Mouse (Mus musculus): ENCODE data around the gene Zfp341. TPM values are rescaled to one million over a fixed set of nuclear protein-coding genes. Genes with fewer than 3 reads are reported as not detected.

Zfp341 gene
- polyA plus RNA-seq, 1 experiment from 2014 or later = 0.85 TPM

DNA sequence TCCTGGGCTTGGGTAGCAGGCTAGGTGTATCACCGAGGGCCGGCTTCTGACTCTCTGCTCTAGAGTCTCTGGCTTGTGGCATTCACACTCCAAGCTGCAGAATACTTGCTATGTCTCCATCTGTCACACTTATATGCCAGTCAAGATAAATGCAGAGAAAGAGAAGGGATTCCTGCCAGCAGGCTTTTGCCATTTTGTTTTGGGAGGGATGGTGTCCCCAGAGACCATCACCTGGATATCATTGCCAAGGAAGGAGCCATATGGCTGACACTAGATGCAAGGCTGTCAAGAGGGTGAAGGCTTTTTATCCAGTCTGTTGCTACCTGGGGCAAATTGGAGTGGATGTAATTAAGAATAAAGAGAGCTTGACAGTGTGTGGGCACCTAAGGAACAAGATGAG, 22.7 kb downstream of the Zfp341 start:
- no peak for TF ChIP-seq EP300 (IDR thresholded peaks at IDR 0.05; ENCODE audit: low read depth)
- no peak for TF ChIP-seq CTCF (IDR thresholded peaks at IDR 0.05; ENCODE audit: low read depth)
- ATAC-seq (no peak), DNase-seq (no peak)
- Histone ChIP-seq H3K27me3 (ENCODE audit: insufficient read depth, low read length) (no peaks in the 10 kb centered on the region), H3K27ac (ENCODE audit: low read depth) (no peak overlapping the region), H3K9ac (replicated peaks) (no peak overlapping the region), H3K4me1 (ENCODE audit: insufficient read depth) (peaks cover 5% of the 10 kb centered on the region; the same call in 1 of the 2 replicates), H3K4me3 (ENCODE audit: low read depth, low read length) (no peak overlapping the region), H3K4me2 (ENCODE audit: low read depth, low read length) (no peak overlapping the region), H3K9me3 (ENCODE audit: low read length) (no peaks in the 10 kb centered on the region), H3K36me3 (replicated peaks; ENCODE audit: insufficient read depth, low read length) (peaks cover 17% of the 10 kb centered on the region)
- WGBS (ENCODE audit: insufficient replicate concordance) = 98% methylated on average over 2 of the region's 2 CpGs

DNA sequence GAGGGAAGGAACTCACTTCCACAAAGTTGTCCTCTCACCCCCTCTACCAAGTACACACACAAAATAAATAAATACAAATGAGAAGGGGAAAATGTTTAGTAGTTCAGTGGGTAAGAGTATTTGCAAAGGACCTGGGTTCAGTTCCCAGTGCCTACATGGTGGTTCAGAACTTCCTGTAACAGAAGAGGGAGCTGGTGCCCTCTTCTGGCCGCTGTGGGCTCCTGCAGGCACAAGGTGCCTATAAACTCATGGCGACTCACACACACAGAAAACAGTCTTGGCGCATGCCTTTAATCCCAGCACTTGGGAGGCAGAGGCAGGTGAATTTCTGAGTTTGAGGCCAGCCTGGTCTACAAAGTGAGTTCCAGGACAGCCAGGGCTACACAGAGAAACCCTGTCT, 25.4 kb downstream of the Zfp341 start:
- TF ChIP-seq EP300 (IDR thresholded peaks at IDR 0.05; ENCODE audit: low read depth) = no peak
- peak; percentile 41 for TF ChIP-seq CTCF (IDR thresholded peaks at IDR 0.05; ENCODE audit: low read depth)
- WGBS (ENCODE audit: insufficient replicate concordance) = 93% methylated on average over 3 of the region's 3 CpGs
- H3K4me3 ChIP-seq (ENCODE audit: low read depth, low read length) = no peak overlapping the region
- no peak overlapping the region for H3K4me2 ChIP-seq (ENCODE audit: low read depth, low read length)
- no peak for DNase-seq
- no peaks in the 10 kb centered on the region for H3K9me3 ChIP-seq (ENCODE audit: low read length)
- no peak overlapping the region for H3K27ac ChIP-seq (ENCODE audit: low read depth)
- H3K4me1 ChIP-seq (ENCODE audit: insufficient read depth) = peaks cover 5% of the 10 kb centered on the region; the same call in 1 of the 2 replicates
- H3K9ac ChIP-seq (replicated peaks) = no peak overlapping the region
- H3K27me3 ChIP-seq (ENCODE audit: insufficient read depth, low read length) = no peaks in the 10 kb centered on the region
- no peak for ATAC-seq
- peaks cover 18% of the 10 kb centered on the region for H3K36me3 ChIP-seq (replicated peaks; ENCODE audit: insufficient read depth, low read length)

DNA sequence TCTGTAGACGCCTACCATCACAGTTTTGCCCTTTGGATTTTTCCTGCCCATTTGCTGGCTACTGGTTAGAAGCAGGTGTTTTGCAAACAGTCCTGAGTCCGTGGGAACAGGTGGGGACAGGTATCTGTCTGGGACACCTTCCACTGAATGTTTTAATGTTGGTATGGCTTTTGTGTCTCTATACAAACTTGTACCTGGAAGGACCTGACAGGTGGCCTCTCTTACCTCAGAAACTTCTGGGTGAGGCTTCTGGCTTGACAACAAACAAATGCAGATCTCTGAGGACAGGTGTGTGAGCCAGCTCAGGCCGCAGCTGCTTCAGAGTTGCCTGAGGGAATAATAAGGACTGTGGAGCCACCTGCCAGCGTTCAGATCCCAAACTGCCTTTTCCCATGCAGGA, 26.0 kb downstream of the Zfp341 start:
- TF ChIP-seq CTCF (IDR thresholded peaks at IDR 0.05; ENCODE audit: low read depth) = no peak
- TF ChIP-seq EP300 (IDR thresholded peaks at IDR 0.05; ENCODE audit: low read depth) = no peak
- no peak overlapping the region for H3K4me3 ChIP-seq (ENCODE audit: low read depth, low read length)
- no peak overlapping the region for H3K4me2 ChIP-seq (ENCODE audit: low read depth, low read length)
- 82% methylated on average over 4 of the region's 4 CpGs for WGBS (ENCODE audit: insufficient replicate concordance)
- H3K4me1 ChIP-seq (ENCODE audit: insufficient read depth) = peaks cover 5% of the 10 kb centered on the region; the same call in 1 of the 2 replicates
- no peak for ATAC-seq
- no peak for DNase-seq
- H3K36me3 ChIP-seq (replicated peaks; ENCODE audit: insufficient read depth, low read length) = peaks cover 20% of the 10 kb centered on the region
- H3K9ac ChIP-seq (replicated peaks) = no peak overlapping the region
- no peak overlapping the region for H3K27ac ChIP-seq (ENCODE audit: low read depth)
- no peaks in the 10 kb centered on the region for H3K9me3 ChIP-seq (ENCODE audit: low read length)
- no peaks in the 10 kb centered on the region for H3K27me3 ChIP-seq (ENCODE audit: insufficient read depth, low read length)

DNA sequence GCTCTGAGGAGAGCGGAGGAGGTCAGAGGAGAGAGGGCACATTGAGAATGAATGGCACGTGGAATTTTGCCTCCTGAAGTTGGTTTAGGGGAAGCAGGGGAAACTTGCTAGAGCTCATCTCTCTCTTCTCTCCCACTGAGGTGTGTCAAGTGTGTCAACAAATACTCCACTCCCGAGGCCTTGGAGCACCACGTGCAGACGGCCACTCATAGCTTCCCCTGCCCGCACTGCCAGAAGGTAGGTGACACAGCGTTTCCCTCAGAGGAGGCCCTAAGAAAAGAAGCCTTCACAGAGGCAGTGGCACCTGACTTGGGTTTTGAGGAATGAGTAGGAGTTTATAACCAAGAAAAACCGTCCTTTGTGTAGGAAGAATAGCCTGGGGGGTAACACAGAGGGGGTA, 28.1 kb downstream of the Zfp341 start:
- TF ChIP-seq EP300 (IDR thresholded peaks at IDR 0.05; ENCODE audit: low read depth) = no peak
- TF ChIP-seq CTCF (IDR thresholded peaks at IDR 0.05; ENCODE audit: low read depth) = no peak
- H3K9ac ChIP-seq (replicated peaks) = no peak overlapping the region

DNA sequence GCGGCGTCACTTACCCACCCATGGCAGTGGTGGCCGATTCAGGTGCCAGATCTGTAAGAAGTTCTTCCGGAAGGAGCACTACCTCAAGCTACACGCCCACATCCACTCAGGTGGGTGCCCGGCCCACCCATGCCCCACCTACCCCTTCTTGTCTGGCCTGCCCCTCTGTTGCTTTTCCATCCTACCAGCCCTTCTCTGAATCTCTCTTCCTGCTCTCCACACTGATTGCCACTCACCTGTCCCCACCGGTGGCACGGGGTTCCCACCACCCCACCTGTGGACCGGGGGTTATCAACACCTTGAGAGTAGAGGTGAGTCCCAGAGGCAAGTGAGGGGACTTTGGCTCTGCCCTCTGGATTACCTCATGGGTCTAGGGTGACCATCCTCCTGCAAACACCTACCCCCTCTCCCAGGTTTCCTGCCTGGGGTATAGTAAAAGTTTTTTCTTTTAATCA, 28.9 kb downstream of the Zfp341 start:
- peaks cover 22% of the 10 kb centered on the region for H3K36me3 ChIP-seq (replicated peaks; ENCODE audit: insufficient read depth, low read length)
- H3K4me2 ChIP-seq (ENCODE audit: low read depth, low read length) = no peak overlapping the region
- WGBS (ENCODE audit: insufficient replicate concordance) = 93% methylated on average over 9 of the region's 9 CpGs
- no peak overlapping the region for H3K27ac ChIP-seq (ENCODE audit: low read depth)
- no peak overlapping the region for H3K9ac ChIP-seq (replicated peaks)
- no peaks in the 10 kb centered on the region for H3K27me3 ChIP-seq (ENCODE audit: insufficient read depth, low read length)
- H3K4me1 ChIP-seq (ENCODE audit: insufficient read depth) = no peaks in the 10 kb centered on the region
- DNase-seq (no peak), ATAC-seq (no peak)
- no peak for TF ChIP-seq EP300 (IDR thresholded peaks at IDR 0.05; ENCODE audit: low read depth)
- no peak for TF ChIP-seq CTCF (IDR thresholded peaks at IDR 0.05; ENCODE audit: low read depth)
- no peaks in the 10 kb centered on the region for H3K9me3 ChIP-seq (ENCODE audit: low read length)
- no peak overlapping the region for H3K4me3 ChIP-seq (ENCODE audit: low read depth, low read length)

More for the DNA sequence above, 28.1 kb downstream of the Zfp341 start:
- no peak overlapping the region for H3K4me3 ChIP-seq (ENCODE audit: low read depth, low read length)
- peaks cover 22% of the 10 kb centered on the region for H3K36me3 ChIP-seq (replicated peaks; ENCODE audit: insufficient read depth, low read length)
- no peak for DNase-seq
- H3K9me3 ChIP-seq (ENCODE audit: low read length) = no peaks in the 10 kb centered on the region
- no peaks in the 10 kb centered on the region for H3K4me1 ChIP-seq (ENCODE audit: insufficient read depth)
- no peak for ATAC-seq
- 79% methylated on average over 8 of the region's 8 CpGs for WGBS (ENCODE audit: insufficient replicate concordance)
- H3K27me3 ChIP-seq (ENCODE audit: insufficient read depth, low read length) = no peaks in the 10 kb centered on the region
- no peak overlapping the region for H3K27ac ChIP-seq (ENCODE audit: low read depth)
- H3K4me2 ChIP-seq (ENCODE audit: low read depth, low read length) = no peak overlapping the region

DNA sequence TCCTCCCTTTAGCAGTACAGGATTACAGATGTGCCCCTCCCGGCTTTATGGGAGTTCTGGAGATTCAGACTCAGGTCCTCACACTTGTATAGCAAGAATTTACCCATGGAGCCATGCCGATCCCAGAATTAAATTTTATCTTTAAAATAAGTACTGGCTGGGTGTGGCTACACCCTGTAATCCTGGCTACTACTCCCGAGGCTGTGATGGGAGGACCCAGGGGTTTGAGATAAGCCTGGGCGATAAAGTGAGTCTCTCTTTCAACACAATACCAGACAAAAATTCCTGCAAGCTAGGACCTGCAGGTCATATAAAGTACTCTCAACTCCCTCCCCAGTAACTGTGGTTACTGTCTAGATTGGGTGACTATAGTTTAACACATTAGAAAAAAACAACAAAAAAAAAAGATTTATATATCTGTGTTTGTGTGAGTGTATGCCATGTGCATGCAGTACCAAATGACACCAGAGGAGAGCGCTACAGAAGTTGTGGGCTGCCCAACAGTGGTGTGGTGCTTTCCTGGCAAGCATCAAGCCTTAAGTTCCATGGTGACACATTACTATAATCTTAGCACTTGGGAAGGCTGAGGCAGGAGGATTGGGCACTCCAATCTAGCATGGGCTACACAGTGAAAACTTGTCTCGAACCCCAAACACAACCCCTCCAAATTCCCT, 29.8 kb downstream of the Zfp341 start:
- TF ChIP-seq CTCF (IDR thresholded peaks at IDR 0.05; ENCODE audit: low read depth) = peak; percentile 34; the same call in 1 of the 2 replicates
- TF ChIP-seq EP300 (IDR thresholded peaks at IDR 0.05; ENCODE audit: low read depth) = no peak
- WGBS (ENCODE audit: insufficient replicate concordance) = 66% methylated on average over 6 of the region's 6 CpGs
- Histone ChIP-seq H3K9ac (replicated peaks) (no peak overlapping the region), H3K4me2 (ENCODE audit: low read depth, low read length) (no peak overlapping the region), H3K9me3 (ENCODE audit: low read length) (no peaks in the 10 kb centered on the region), H3K4me1 (ENCODE audit: insufficient read depth) (no peaks in the 10 kb centered on the region), H3K4me3 (ENCODE audit: low read depth, low read length) (no peak overlapping the region), H3K27ac (ENCODE audit: low read depth) (no peak overlapping the region), H3K36me3 (replicated peaks; ENCODE audit: insufficient read depth, low read length) (peaks cover 22% of the 10 kb centered on the region), H3K27me3 (ENCODE audit: insufficient read depth, low read length) (no peaks in the 10 kb centered on the region)
- no peak for ATAC-seq
- no peak for DNase-seq

All from liver, postnatal 0 days (tissue).